Mouse (Mus musculus) ES-E14 (cell line): ENCODE data around the gene Acvrl1. TPM values are rescaled to one million over a fixed set of nuclear protein-coding genes. Genes with fewer than 3 reads are reported as not detected.

Experiments used
- DNase-seq: peaks from one replicate; pipeline ENCODE4 v3.0.0-alpha.2; 2013; ENCODE audit warnings: low read depth, low spot score
- H3K27ac ChIP-seq: 2 replicates; pipeline ENCODE4 v1.5.1; 2012; ENCODE audit warnings: low read depth, mild to moderate bottlenecking, low read length, moderate library complexity, mixed read lengths; ENCODE audit not compliant: poor library complexity, insufficient read depth, severe bottlenecking
- H3K36me3 ChIP-seq: 2 replicates; pipeline ENCODE4 v1.6.1; 2012; ENCODE audit warnings: mild to moderate bottlenecking, low read length, moderate library complexity, mixed read lengths; ENCODE audit not compliant: control insufficient read depth, poor library complexity, insufficient read depth, severe bottlenecking
- H3K4me1 ChIP-seq, 2 experiments: fragments of 150-350 bp in 1 of 2; sonication (generic) in 1 of 2; 2 replicates each; pipeline ENCODE4 v1.6.1; 2012; ENCODE audit warnings: low read length in 2 of 2, mild to moderate bottlenecking in 1 of 2, mixed read lengths in 1 of 2; ENCODE audit not compliant: control insufficient read depth in 2 of 2, insufficient read depth in 2 of 2, poor library complexity in 1 of 2
- H3K4me3 ChIP-seq, 2 experiments: fragments of 150-350 bp in 1 of 2; sonication (generic) in 1 of 2; 2 replicates each; pipeline ENCODE4 v1.5.1; 2012; ENCODE audit warnings: low read length in 2 of 2, low read depth in 1 of 2, mild to moderate bottlenecking in 1 of 2, mixed read lengths in 1 of 2; ENCODE audit not compliant: insufficient read depth in 1 of 2, poor library complexity in 1 of 2, severe bottlenecking in 1 of 2
- H3K9ac ChIP-seq: 2 replicates; pipeline ENCODE4 v1.6.1; 2012; ENCODE audit warnings: low read depth, mild to moderate bottlenecking, low read length, mixed read lengths; ENCODE audit not compliant: poor library complexity, insufficient read depth, severe bottlenecking
- H3K9me3 ChIP-seq: fragments of 150-350 bp; sonication (generic); 2 replicates; pipeline ENCODE4 v1.6.1; 2012; ENCODE audit warnings: low read depth, mild to moderate bottlenecking, low read length; ENCODE audit not compliant: control insufficient read depth, insufficient read depth
- CHD2 ChIP-seq: IDR thresholded peaks from 2 replicates; pipeline ENCODE4 v1.6.1; 2014; ENCODE audit warnings: mild to moderate bottlenecking, low read depth, low read length, inconsistent platforms
- HCFC1 ChIP-seq: IDR thresholded peaks from 2 replicates; pipeline ENCODE4 v1.6.1; 2012; ENCODE audit warnings: low read length, inconsistent platforms, borderline replicate concordance; ENCODE audit not compliant: insufficient read depth
- MAFK ChIP-seq: IDR thresholded peaks from 2 replicates; pipeline ENCODE4 v1.6.1; 2014; ENCODE audit warnings: mild to moderate bottlenecking, low read depth, low read length, inconsistent platforms; ENCODE audit not compliant: insufficient read depth
- ZC3H11A ChIP-seq: IDR thresholded peaks from 2 replicates; pipeline ENCODE4 v1.6.1; 2012; ENCODE audit warnings: low read depth, mild to moderate bottlenecking, inconsistent platforms, low read length, borderline replicate concordance
- ZNF384 ChIP-seq: IDR thresholded peaks from 2 replicates; pipeline ENCODE4 v1.6.1; 2012; ENCODE audit warnings: low read depth, low read length, inconsistent platforms
- in situ Hi-C, 2 experiments: fragments of 600-800 bp; cut with MboI; formaldehyde crosslinking; loops; one replicate each; pipeline ENCODE4 v1.15.1; 2025; ENCODE audit warnings: low sequenced_read_pairs in 2 of 2, inconsistent platforms in 1 of 2; ENCODE audit not compliant: unreplicated experiment in 2 of 2
- total RNA-seq: library from RNA; depleted of rRNA; stranded (reverse); fragments of 300-350 nt; gene quantifications from 2 replicates; pipeline ENCODE4 v1.2.3, GENCODE M21; 2012

The Acvrl1 gene
- total RNA-seq, 1 experiment = 3.3 TPM

DNA sequence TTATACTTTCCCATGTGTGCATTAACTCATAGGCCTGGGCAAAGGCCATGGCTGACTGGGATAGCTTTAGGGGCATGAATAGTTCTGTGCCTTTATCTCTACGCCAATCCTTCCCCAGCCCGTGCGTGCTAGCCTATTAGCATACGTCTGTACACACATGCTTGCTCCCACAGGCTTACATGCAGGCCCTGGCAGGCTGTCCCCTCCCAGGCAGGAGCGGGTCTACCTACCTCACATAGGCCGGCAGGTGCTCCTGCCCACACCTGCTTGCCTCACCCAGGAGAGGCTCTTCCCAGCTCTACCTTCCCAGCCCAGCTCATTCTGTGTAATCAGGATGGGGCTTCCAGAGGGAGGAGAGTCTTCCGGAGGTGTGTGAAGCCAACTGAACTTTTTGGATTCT is 33.2 kb downstream of the Acvrl1 start:
- in situ Hi-C loops = no loop called here

DNA sequence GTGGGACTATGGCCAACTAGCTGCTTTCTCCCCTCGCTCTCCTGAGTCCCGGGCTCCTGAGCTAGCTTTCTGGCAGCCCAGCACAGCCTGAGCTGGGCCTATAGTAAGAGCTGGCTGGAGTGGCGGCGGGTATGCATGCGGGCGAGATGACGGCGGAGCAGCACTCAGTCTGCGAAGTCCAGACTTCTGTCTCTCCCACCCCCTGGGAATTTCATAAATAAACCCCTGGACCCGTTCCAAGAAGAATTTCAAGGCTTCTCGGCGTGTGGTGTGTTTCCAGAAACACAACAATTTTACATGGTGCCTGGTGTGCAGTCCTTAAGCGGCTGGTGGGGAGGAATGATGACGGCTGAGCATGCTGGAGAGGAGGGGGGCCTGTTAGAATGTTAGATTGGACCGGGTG is 34.7 kb downstream of the Acvrl1 start:
- no peaks in the 10 kb centered on the region for H3K36me3 ChIP-seq
- H3K4me1 ChIP-seq = peaks cover 9 to 22% of the 10 kb centered on the region in 2 experiments; a peak in 3 of 4 replicates
- no peak overlapping the region for H3K27ac ChIP-seq
- in situ Hi-C loops = no loop called here
- no peak overlapping the region; the same call in 1 of the 2 replicates for H3K9ac ChIP-seq
- H3K4me3 ChIP-seq = no peak overlapping the region
- DNase-seq = no peak
- H3K9me3 ChIP-seq = no peaks in the 10 kb centered on the region
- TF ChIP-seq ZC3H11A = no peak
- no peak for TF ChIP-seq MAFK
- no peak for TF ChIP-seq CHD2
- no peak for TF ChIP-seq HCFC1

More for the DNA sequence above, 33.2 kb downstream of the Acvrl1 start:
- TF ChIP-seq ZC3H11A (no peak), MAFK (no peak), ZNF384 (no peak), HCFC1 (no peak), CHD2 (no peak)
- Histone ChIP-seq H3K4me1 (peaks cover 9 to 22% of the 10 kb centered on the region in 2 experiments; a peak in 3 of 4 replicates), H3K36me3 (no peaks in the 10 kb centered on the region), H3K27ac (no peak overlapping the region), H3K9me3 (no peaks in the 10 kb centered on the region), H3K4me3 (no peak overlapping the region), H3K9ac (no peak overlapping the region)
- no peak for DNase-seq

- peak overlapping the region; percentile 20; the same call in 1 of the 2 replicates for H3K9ac ChIP-seq
- H3K4me1 ChIP-seq = peaks cover 9 to 22% of the 10 kb centered on the region in 2 experiments; a peak in 3 of 4 replicates
- in situ Hi-C loops = no loop called here
- peak overlapping the region; percentile 33 to 48; a peak in 3 of 4 replicates for H3K4me3 ChIP-seq
- no peak for DNase-seq
- H3K27ac ChIP-seq = peak overlapping the region; percentile 70
- TF ChIP-seq ZNF384 (no peak), ZC3H11A (no peak), HCFC1 (no peak), MAFK (no peak), CHD2 (no peak)
- no peaks in the 10 kb centered on the region for H3K9me3 ChIP-seq
- no peaks in the 10 kb centered on the region for H3K36me3 ChIP-seq
These were observed 35.5 kb downstream of the Acvrl1 start for GRCm38 (mm10) chr15:101163854-101164253.

DNA sequence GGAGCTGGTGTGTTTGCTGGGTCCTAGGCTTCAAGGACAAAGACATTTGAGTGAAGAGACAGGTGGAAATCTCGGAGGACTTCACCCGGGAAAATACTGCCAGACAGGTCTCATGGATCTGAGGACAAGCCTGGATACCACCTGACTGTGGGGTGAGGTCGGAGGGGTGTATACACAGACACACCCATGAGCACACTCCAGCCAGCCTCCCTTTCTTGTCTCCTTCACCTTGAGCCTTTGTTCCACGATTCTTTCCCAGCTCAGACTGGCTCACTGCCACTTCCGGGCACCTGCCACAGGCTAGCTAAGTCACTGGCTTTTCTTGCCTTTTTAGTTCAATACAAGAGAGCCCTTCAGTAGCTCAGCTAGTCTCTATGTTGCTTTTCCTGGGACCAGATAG is 36.0 kb downstream of the Acvrl1 start:
- H3K9ac ChIP-seq = peak overlapping the region; percentile 20; the same call in 1 of the 2 replicates
- H3K9me3 ChIP-seq = no peaks in the 10 kb centered on the region
- peaks cover 9 to 22% of the 10 kb centered on the region in 2 experiments; a peak in 3 of 4 replicates for H3K4me1 ChIP-seq
- peak overlapping the region; percentile 33 to 48; a peak in 3 of 4 replicates for H3K4me3 ChIP-seq
- TF ChIP-seq ZNF384 (no peak), HCFC1 (no peak), MAFK (no peak), ZC3H11A (no peak), CHD2 (no peak)
- in situ Hi-C loops = no loop called here
- H3K36me3 ChIP-seq = no peaks in the 10 kb centered on the region
- H3K27ac ChIP-seq = peak overlapping the region; percentile 70
- peak; percentile 69 for DNase-seq
